Mouse (Mus musculus): Measurements from ENCODE around the gene Matn4. TPM values are rescaled to one million over a fixed set of nuclear protein-coding genes. Genes with fewer than 3 reads are reported as not detected.

The Matn4 gene
- polyA plus RNA-seq, 1 experiment = not detected

DNA sequence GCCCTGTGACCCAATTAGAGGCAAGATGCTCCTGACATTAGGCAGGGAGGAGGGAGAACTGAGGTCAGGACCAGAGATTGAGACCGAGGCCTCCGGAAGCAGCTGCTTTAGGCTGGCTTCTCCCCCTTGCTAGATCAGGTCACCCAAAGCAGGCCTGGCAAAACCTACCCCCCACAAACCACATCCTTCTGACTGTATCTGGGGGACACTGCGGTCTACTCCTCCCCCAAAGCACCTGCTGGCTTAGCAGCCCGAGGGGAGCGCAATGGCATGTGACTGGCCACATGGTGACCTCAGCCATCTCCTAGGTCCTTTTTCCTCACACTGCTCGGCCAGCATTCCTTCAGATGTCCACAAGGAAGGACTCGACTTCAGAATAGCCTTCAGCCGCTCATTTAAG, 36.2 kb upstream of the Matn4 start:
- TF ChIP-seq GATA1 (IDR thresholded peaks at IDR 0.05; ENCODE audit: low read length) = no peak

DNA sequence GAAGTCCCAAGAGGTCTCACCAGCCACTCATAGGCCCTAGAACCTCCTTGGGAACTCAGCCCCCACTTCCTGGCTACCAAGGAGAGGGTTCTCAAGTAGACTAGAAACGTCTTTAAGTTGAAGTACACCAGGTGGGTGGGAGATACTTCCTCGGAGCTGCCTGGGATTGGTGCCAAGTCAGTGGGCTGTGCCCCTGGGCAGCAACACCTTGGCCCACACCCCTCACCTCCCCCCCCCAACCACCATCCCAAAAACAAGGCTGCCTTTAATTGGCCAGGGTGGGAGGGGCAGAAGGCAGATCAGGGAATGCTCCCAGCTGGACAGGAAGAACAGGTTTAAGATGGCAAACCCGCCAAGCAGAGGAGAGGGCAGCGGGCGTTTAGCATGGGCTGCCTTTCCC, 35.4 kb upstream of the Matn4 start:
- no peak for TF ChIP-seq GATA1 (IDR thresholded peaks at IDR 0.05; ENCODE audit: low read length)

DNA sequence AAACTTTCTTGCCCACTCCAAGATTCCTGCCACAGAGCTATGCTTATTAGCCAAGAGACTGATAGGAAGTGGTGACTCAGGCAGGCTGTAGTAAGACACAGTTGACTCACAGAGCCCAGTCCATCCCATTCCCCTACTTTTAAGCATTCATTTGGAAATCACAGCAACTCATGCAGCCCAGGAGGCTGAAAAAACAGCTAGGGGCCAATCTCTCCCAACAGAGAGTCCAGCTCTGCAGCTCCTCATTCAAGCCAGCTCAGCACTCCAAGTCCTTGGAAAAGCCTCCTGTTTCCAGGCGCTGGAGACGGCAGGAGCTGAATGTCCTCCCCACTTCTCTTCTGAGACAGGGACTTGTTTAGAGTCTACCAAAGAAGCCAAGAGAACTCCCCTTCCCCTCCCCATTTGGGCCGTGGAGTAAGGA, 34.1 kb upstream of the Matn4 start:
- TF ChIP-seq GATA1 (IDR thresholded peaks at IDR 0.05; ENCODE audit: low read length) = no peak

GRCm38 (mm10) chr2:164438257-164438656, 33.3 kb upstream of the Matn4 start:
- TF ChIP-seq GATA1 (IDR thresholded peaks at IDR 0.05; ENCODE audit: low read length) = no peak

DNA sequence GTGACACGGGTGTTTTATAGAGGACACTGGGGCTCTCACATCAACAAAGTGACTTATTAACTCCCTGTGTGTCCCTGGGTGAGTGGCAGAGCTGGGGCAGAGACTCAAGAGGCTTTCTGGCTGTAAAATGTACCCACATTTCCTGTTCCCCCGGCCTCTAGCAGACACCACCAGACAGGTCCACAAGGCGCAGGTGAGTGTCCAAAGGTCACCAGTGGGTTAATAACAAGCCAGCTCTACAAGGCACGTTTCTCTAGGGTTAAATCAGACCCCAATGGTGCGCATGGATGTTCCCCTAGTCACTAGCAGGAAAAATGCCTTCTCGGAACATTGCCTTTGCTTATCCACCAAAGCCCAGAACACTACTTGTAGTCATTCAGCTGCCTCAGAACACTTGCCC, 32.8 kb upstream of the Matn4 start:
- no peak for TF ChIP-seq GATA1 (IDR thresholded peaks at IDR 0.05; ENCODE audit: low read length)

DNA sequence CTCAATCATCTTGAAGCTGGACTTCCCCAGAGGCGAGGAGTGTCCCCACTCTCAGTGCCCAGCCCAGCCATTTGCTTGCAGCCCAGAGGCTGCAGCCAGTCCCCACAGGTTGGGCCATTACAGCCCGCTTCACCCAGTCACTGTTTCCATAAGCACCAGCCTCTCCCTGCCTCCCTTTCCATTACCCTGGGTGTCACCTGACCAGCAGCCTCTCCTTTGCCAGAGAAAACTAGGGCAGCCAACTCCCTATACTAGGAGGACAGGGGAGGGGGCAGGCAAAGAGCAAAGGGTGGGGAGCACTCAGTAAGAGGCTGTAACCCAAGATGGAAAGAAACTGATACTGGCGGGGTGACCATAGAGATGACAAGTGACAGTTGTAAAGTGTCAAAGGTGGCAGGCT, 32.0 kb upstream of the Matn4 start:
- TF ChIP-seq GATA1 (IDR thresholded peaks at IDR 0.05; ENCODE audit: low read length) = no peak

DNA sequence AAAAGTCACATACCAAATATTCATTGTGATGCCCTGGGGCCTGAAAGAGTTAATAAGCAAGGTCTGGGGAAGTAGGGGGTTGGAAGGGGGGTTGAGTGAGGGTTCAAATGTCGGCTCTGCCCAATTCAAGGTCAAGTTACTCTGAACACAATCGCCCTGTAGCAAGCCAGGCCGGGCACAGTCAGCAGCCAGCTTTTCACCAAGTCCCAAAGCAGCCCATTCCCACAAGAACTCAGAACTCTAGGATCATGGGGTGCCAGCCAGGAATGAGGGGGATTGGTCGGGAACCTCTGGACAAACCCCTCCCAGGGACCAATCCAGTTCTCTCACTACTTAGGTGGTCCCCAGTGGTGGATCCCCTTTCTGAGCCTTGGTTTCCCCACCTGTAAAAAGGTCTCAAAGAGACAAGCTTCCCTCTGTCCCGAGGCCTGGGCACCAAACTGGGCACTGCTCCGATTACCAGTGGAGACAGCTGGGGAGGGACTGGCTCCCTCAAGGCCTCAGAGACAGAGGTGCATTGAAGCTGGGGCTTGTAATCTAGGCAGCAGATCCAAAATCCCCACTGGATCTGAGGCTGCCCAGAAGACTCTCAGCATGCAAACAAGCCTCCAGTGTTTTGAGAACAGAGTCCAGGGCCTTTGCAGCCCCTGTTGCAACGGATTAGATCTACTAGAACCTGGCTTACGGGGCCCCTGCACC, 31.4 kb upstream of the Matn4 start:
- no peak for TF ChIP-seq GATA1 (IDR thresholded peaks at IDR 0.05; ENCODE audit: low read length)

- TF ChIP-seq GATA1 (IDR thresholded peaks at IDR 0.05; ENCODE audit: low read length) = no peak
These were observed 30.5 kb upstream of the Matn4 start for GRCm38 (mm10) chr2:164435216-164436090.

- no peak for TF ChIP-seq GATA1 (IDR thresholded peaks at IDR 0.05; ENCODE audit: low read length)
These were observed 29.7 kb upstream of the Matn4 start for GRCm38 (mm10) chr2:164434681-164435080.

DNA sequence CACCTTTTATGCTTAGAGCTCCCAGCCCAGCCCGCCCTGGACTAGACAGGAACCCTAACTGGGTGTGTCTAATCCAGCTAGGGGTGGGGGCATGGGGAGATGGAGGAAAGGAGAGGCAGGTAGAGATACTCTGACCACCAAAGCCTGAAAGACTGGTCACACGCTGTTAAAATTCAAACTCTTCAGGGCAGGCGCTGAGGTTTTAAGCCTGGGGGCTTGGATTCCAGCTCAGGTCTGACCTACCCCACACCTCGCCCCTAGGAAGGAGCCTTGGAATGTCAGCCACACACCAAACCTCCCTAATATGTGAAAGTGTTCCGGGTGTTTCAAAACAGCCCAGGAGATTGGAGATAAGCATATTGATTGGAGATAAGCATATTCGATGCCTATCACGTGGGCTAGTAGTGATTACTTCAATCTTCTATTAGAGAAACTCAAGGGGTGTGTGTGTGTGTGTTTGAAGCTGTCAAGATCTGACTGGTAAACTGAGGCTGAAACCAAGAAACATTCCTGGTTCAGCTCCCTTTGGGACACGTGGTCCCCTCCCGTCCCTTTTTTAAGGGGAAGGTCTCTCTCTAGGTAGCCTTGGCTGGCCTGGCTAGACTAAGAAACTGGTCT, 28.4 kb upstream of the Matn4 start:
- TF ChIP-seq GATA1 (IDR thresholded peaks at IDR 0.05; ENCODE audit: low read length) = no peak

DNA sequence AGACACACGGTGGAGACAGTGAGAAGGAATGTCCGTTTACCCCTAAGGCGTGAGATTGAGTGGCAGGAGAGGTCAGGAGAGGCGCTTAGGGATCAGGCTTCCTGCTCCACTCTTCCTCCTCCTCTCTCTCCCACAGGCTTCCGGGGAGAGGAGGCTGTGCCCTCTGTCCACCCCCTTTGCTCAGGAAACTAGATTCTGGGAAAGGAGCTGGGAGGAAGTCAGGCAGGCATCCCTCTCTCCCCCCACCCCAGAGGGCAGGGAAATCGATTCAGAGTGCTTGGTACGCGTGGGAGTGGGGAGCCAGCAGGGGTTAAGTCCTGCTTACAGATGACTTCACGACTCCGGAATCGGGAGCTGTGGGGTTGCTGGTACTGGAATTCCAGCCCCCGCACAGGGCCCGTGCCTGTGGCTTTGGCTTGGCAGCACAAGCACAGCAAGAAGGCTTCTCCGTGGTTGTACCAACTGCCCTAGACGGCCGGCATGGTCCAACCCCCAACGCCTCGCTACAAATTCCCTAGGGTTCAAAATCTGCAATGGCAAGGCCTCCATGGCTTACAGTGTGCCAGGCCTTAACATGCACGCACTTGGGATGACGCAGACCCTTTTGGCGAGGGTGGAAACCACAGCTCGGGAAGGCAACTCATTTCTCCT, 27.7 kb upstream of the Matn4 start:
- no peak for TF ChIP-seq GATA1 (IDR thresholded peaks at IDR 0.05; ENCODE audit: low read length)

- TF ChIP-seq GATA1 (IDR thresholded peaks at IDR 0.05; ENCODE audit: low read length) = no peak
These were observed 26.9 kb upstream of the Matn4 start for GRCm38 (mm10) chr2:164431676-164432465.

DNA sequence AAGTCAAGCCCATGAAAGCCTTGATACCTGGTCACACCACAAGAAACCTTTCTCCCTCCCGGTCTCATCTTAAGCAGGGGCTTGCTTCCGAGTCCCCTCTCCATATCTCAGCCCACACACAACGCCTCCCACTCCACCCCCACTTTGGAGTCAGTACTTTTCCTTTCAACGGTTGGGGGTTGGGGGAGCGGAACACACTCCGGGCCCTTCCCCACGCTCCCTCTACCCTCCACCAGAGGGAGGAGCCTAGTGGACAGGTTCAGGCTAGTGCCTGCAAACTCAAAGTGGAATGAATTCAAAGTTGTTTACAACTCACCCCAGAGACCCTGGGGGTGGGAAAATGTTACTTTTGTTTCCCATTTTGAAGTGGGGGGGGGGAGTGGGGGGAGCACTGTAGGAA, 25.7 kb upstream of the Matn4 start:
- TF ChIP-seq GATA1 (IDR thresholded peaks at IDR 0.05; ENCODE audit: low read length) = no peak

GRCm38 (mm10) chr2:164429881-164430615, 25.1 kb upstream of the Matn4 start:
- no peak for TF ChIP-seq GATA1 (IDR thresholded peaks at IDR 0.05; ENCODE audit: low read length)
